Mouse (Mus musculus) CD4-positive naive resting alpha-beta T cell, adult 76 days (primary cell): ENCODE data around the gene 9030025P20Rik. TPM values are rescaled to one million over a fixed set of nuclear protein-coding genes. Genes with fewer than 3 reads are reported as not detected.

ENCODE experiments used
- total RNA-seq: library from RNA; stranded (reverse); gene quantifications from one replicate; pipeline ENCODE4 v1.2.4, GENCODE M21; 2023

The 9030025P20Rik gene
- 15.2 TPM for total RNA-seq

DNA sequence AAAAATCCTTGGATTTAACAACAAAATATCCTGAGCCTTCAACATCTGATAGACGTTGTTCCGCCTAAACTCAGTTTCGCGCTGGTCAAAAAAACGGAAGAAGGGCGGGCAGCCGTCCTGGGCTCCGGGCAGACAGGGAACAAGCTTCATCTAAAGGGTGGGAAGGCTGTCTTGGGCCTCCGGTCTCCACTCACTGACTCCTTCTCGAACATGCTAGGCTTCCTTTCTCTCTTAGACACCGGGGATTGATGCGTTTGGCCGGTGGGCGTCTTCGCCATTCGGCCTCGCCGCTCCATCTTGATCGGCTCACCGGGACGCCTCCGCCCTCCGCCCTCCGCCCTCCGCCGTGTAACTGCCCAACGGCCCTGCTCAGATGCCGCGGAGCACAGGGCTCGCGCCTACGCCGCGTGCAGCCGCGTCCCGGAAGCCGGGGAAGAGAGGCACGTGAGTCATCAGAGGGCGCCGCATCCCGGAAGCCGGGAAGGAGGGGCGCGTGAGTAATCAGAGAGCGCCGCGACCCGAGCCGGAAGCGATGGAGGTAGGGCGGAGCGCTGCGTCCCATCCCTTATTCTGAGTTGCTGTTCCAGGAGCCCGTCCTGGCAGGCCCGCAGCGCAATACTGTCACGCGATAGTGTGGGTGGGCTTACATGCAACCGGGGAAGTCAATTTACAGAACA, at the start of gene 9030025P20Rik, which contains the start of gene Gm3417:
Gene 9030025P20Rik, plus strand, starts transcription at position 107 of the 677 bp plus-strand sequence.
Gene Gm3417, minus strand, starts transcription at position 429 of the 677 bp plus-strand sequence.

DNA sequence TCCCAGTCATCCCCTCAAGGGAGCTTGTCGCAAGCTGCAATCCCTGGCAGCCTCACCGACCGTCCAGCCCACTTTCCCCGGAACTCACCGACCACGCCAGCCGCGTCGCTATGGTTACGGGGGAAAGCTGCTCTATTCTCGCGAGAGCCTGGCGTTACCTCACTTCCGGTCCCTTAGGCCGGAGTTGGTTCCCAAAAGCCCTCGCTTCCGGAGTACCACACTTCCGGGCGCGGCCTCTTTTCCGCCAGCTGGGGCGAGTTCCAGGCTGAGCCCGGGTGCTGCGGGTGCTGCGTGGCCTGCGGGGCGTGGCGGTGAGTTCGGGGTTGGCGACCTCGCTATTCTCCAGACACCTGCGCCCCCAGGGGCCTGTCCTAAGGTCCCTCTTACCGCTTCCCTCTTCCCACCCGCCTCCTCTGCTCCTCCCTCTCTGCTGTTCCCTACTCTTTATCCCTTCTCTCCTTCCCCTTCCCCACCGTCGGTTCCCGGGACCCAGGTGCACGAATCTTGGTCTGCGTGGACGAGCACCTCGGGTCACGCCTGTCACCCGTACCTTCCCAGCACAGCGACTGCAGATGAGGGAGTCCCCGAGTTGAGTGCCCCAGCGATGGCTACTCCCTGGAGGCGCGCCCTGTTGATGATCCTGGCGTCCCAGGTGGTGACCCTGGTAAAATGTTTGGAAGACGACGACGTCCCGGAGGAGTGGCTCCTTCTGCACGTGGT, 35.1 kb upstream of the 9030025P20Rik start, which contains the start of the genes Wdr27 and 1600012H06Rik:
Gene Wdr27, minus strand, starts transcription at position 150 of the 720 bp plus-strand sequence.
Gene 1600012H06Rik, plus strand, starts transcription at position 176 of the 720 bp plus-strand sequence.

DNA sequence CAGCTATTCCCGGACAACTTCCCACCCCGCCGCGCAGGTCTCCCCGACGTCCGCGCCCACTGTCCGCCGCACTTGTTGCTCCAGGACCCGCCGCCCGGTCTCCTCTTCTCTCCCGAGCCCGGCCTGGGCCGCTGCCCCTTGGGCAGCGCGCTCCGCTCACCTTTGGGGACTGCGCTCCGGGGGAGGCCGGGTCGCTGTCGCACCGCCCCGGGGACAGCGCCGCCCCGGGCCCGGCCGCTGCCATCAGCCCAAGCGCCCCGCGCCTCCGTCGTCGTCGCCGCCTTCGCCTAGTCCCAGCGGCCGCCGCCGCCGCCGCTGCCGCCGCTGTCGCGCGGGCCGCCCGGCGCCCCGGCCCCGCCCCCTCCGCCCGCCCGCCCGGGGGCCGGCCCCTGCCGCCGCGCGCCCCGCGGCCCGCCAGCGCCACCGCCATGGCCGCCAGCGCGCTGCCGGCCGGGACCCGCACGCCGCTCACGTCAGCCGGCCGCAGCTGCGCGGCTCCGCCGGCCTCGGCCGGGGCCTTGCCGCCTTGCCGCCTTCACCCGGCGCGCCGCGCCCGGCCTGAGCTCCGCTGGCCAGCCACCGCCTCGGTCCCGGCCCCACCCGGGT, 17.2 kb upstream of the 9030025P20Rik start, which contains the start of gene Phf10:
Gene Phf10, minus strand, starts transcription at position 323 of the 606 bp plus-strand sequence.

DNA sequence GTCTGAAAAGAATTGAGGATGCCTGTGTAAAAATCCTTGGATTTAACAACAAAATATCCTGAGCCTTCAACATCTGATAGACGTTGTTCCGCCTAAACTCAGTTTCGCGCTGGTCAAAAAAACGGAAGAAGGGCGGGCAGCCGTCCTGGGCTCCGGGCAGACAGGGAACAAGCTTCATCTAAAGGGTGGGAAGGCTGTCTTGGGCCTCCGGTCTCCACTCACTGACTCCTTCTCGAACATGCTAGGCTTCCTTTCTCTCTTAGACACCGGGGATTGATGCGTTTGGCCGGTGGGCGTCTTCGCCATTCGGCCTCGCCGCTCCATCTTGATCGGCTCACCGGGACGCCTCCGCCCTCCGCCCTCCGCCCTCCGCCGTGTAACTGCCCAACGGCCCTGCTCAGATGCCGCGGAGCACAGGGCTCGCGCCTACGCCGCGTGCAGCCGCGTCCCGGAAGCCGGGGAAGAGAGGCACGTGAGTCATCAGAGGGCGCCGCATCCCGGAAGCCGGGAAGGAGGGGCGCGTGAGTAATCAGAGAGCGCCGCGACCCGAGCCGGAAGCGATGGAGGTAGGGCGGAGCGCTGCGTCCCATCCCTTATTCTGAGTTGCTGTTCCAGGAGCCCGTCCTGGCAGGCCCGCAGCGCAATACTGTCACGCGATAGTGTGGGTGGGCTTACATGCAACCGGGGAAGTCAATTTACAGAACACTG, 31.6 kb downstream of the 9030025P20Rik start, which contains the start of gene Gm3435:
Gene Gm3435, plus strand, starts transcription at position 471 of the 708 bp plus-strand sequence.

Other genes starting within 250 kb of the 9030025P20Rik start
- gene Wdr27, start 35.3 kb upstream of the 9030025P20Rik start, total RNA-seq: not detected
- gene 1600012H06Rik, start 35.3 kb upstream of the 9030025P20Rik start, total RNA-seq: 18.6 TPM
- gene Phf10, start 17.2 kb upstream of the 9030025P20Rik start, total RNA-seq: 28.2 TPM
- not detected for gene Gm3417, start 322 bp downstream of the 9030025P20Rik start, total RNA-seq
- gene Gm3435, start 31.7 kb downstream of the 9030025P20Rik start, total RNA-seq: 2.8 TPM
- gene Ermard, start 62.7 kb downstream of the 9030025P20Rik start, total RNA-seq: 111 TPM
- gene Tcte3, start 63.0 kb downstream of the 9030025P20Rik start, total RNA-seq: not detected
- 7.9 TPM for gene Gm3448, start 63.1 kb downstream of the 9030025P20Rik start, total RNA-seq